Mouse (Mus musculus): Measurements from ENCODE around the gene Cdk18.
"Not testable (repeated sequence)": the region's sequence is repeated elsewhere in the genome, so short reads cannot be mapped to it uniquely, and the experiment has no call there.

The Cdk18 gene

GRCm38 (mm10) chr1:132139416-132139864 lies at the start of gene Cdk18:
Gene Cdk18, minus strand, starts transcription at chr1:132139684.
- DNase-seq (ENCODE audit: low spot score in 2 of 2): peak; percentile 22 to 30

GRCm38 (mm10) chr1:132189231-132189630 lies 49.7 kb upstream of the Cdk18 start:
- DNase-seq (ENCODE audit: low spot score in 2 of 2): no peak

DNA sequence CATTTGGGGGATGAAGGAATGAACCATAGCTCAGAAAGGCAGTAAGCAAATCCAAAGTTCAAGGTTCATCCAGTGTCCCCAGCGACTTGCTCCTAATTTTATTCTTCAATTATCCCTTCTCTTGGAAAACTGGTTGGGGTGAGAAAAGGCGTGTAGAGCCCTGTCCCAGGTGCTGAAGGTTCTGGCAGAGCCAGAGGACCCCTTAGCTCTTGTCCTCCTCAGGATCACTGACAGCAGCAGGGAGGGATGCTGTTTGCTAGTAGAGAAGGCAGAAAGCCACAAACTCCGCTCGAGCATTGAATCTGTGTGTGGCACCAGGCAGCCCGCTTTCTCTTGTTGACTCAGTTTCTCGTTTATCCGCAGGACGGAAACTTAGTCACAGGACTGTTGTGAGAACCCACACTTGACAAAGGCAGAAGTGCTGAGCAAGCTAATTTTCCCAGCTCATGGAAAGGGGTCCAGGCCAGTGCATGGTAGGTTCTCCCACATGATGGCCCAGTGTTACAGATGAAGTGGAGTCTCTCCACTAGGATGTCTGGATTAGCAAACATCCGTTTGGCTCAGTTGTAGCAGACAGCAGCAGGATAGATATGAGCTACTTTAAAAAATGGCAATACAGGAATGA lies 49.1 kb upstream of the Cdk18 start:
- DNase-seq (ENCODE audit: low spot score in 2 of 2): no peak

- DNase-seq (ENCODE audit: low spot score in 2 of 2): no peak
Measured at GRCm38 (mm10) chr1:132186303-132186702, 46.8 kb upstream of the Cdk18 start.

DNA sequence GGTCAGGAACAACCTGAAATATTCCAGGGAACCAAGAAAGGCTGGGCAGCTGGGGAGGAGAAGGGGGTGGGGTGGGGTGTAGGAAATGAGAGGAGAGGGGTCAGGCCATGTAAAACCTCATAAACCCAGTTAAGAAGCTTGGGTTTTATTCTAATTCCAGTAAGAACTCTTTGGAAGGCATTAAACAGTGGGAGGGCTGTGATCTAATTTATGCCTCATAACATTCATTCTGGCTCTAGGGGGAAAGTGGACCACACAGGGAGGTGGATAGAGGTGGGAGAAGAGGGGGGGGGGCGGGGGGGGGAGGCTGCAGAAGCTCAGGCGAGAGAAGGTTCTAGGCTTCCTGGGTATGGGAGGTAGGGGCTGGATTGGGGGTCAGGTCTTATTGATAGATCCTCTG lies 32.1 kb upstream of the Cdk18 start:
- no peak for DNase-seq (ENCODE audit: low spot score in 2 of 2)

DNA sequence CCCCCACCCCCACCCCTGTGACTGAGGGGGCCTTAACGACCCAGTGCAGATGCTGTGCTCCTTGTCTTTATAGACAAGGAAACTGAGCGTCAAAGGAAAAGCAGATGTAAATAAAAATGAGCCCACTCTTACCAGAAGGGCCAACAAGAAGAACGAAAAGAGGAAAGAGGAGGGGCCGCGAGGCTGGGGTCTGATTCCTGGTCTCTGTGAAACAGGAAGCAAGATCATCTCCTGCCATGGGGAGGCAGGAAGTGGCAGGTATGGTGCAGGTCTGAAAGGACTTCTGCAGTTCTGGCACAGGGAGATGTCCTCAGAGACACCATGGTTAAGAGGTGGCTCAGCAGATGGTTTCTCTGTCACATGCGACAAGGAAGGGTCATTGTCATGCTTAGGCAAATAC lies 31.2 kb upstream of the Cdk18 start:
- no peak for DNase-seq (ENCODE audit: low spot score in 2 of 2)

- no peak for DNase-seq (ENCODE audit: low spot score in 2 of 2)
Measured at GRCm38 (mm10) chr1:132168115-132168767, 28.8 kb upstream of the Cdk18 start.

DNA sequence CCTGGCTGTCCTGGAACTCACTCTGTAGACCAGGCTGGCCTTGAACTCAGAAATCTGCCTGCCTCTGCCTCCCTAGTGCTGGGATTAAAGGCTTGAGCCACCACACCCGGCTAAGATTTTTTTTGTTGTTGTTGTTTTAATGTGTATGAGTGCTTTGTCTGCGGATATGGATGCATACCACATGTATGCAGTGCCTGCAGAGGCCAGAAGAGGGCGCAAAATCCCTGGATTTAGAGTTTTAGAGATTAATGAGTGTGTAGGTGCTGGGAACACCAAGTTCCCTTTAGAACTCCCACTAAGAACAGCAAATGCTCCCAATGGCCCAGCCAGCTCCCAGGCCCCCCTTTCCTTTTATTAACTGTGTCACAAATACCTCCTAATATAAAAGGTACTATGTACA lies 26.4 kb upstream of the Cdk18 start:
- no peak for DNase-seq (ENCODE audit: low spot score in 2 of 2)

GRCm38 (mm10) chr1:132164780-132165518 lies 25.5 kb upstream of the Cdk18 start:
- DNase-seq (ENCODE audit: low spot score in 2 of 2): no peak

GRCm38 (mm10) chr1:132162618-132163017 lies 23.1 kb upstream of the Cdk18 start:
- not testable (repeated sequence) for DNase-seq (ENCODE audit: low spot score in 2 of 2)

GRCm38 (mm10) chr1:132161211-132161880 lies 21.9 kb upstream of the Cdk18 start:
- DNase-seq (ENCODE audit: low spot score in 2 of 2): no peak

DNA sequence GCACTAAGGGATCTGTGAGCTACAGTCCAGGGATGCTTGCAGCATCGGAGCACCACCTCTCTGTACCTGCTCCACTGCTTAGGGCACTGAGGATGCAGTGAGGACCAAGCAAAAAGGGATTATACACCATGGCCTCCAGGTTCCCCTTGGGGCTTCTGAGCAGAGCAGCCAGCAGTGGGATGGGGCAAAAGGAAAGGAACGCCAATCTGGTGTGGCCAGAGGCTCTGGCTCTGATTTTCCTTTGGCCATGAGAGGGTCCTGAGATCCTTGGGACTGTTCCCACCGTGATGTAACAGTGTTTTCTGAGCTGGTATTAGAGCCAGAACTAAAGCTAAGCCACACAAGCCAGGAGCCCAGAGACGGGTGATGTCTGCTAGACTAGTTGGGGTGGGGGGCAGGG lies 20.2 kb upstream of the Cdk18 start:
- no peak for DNase-seq (ENCODE audit: low spot score in 2 of 2)

DNA sequence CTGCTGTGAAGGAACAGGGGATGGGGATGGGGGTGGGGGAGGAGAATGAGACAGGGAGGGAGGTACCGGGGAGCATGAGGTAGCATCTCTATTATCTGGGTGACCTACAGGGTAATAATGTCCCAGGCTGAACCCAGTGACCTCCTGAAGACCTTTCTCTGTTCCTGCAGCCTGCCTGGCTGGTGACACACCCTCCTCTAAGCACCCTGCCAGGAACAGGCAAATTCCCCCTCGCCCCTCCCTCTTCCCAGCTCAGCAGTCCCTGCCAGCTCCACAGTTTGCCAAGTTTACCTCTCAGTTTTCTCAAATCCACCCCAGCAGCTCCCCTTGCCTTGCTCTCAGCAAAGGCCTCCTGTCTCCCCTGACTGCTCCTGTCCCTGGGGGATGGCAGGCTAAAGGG lies 19.3 kb upstream of the Cdk18 start:
- no peak for DNase-seq (ENCODE audit: low spot score in 2 of 2)

GRCm38 (mm10) chr1:132157808-132158207 lies 18.3 kb upstream of the Cdk18 start:
- no peak for DNase-seq (ENCODE audit: low spot score in 2 of 2)

DNA sequence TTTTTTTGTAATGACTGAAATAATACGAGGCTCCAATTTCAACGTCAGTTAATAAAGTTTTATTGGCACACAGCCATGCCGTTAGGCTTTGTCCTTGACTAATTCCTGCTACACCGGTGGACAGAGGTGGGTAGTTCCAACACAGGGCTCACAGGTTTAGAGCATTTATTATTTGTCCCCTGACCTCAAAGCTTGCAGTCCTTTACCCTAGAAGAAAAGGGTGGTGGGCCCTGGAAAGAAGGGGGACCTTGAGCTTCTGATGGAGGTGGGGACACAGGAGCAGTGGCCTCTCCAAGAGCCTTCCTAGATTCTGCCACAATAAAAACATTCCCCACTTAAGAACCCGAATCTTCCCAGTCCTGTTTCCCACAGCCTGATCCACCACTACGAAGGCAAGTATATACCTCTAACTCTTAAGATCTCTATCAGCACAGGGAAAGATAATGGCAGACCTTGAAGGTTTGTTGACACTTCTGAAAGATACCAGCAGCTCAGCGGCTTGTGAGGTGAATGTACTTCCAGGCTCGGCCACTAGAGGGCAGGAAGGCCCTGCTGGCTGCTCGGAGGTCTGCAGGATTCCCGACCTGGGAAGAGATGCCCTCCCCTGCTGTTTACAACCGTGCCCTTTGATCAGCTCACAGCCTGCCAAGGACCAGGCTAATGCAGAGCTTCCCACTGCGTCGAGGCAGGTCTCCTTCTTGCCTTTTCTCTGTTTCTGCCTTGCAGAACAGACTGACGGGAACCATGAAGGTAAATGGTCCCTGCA lies 17.7 kb upstream of the Cdk18 start:
- DNase-seq (ENCODE audit: low spot score in 2 of 2): peak; percentile 48 to 49

DNA sequence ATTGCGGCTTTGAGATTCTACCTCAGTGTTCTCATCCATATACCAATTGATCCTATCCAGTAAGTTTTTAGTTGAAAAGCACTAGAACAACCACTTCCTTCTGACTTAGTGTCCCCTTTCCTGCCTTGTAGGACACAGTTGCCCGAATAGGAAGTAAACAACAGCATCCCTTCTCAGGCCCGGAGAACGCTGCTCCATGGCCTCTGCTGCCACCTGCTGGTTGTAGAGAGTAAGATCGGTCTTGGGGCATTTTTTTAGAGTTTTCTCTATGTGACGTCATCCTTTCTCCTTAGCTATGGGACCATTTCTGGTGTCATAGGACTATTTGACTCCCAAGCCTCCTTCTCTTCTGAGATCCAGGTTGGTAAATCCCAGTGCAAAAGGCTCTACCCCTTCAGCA lies 16.3 kb upstream of the Cdk18 start:
- DNase-seq (ENCODE audit: low spot score in 2 of 2): peak; percentile 65 to 72

DNA sequence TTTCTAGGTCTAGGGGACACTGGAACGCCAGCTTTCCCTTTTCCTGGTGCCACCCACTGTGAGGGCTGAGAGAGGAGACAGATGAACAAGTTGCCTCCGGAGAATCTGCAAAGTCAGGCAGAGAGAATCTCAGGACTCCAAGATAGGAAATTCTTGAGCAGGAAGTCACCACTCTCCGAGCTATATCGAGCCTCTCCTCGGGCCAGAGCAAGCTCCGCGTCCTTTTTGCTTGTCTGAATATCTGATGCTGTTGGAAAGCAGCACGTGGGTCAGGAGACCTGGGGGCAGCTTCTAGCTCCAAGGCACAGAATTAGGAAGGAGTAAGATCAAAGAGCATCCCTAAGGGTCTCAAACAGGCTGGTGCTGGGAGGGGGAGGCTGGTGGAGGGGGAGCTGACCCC lies 14.2 kb upstream of the Cdk18 start:
- DNase-seq (ENCODE audit: low spot score in 2 of 2): no peak

GRCm38 (mm10) chr1:132153086-132153690 lies 13.7 kb upstream of the Cdk18 start:
- no peak for DNase-seq (ENCODE audit: low spot score in 2 of 2)

GRCm38 (mm10) chr1:132151908-132152307 lies 12.4 kb upstream of the Cdk18 start:
- DNase-seq (ENCODE audit: low spot score in 2 of 2): no peak

DNA sequence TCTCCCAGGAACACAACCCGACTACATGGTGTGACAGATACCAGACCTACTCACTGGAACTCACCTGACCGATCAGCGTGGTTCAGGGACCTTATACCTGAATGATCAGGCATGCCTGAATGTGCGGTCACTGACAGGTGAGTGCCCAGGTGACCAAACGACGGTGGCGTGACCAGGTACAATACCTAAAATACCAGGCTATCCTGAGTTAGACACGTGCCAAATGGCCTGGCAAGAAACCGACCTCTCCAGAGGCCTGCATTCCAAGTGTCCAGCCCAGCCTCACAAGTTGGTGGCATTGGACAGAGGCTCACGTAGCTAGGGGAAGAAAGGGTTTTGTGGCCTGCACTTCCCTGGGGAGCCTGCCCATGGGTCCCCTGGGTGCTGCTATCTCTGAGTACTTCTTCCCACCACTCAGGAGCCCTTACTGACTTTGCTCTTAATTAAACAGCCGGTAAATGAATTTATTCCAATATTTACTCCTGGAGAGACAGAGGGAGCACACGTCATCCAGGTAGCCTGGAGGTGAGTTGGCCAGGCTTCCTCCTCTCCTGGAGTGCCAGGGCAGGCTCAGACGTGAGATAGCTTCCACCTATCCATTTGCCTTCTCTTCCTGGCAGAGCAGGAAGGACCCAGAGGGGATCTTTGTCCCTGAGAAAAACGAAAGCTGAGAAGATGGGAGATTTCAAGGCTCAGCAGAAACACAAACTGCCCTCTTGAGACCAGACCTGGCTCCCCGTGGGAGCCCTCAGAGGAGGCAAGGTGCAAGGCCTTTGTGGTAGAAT lies 11.5 kb upstream of the Cdk18 start:
- no peak for DNase-seq (ENCODE audit: low spot score in 2 of 2)

All from spleen, postnatal 36 days (tissue).